Mouse (Mus musculus) embryonic facial prominence, embryonic 10.5 days (tissue): ENCODE results near the gene Sycp1. TPM values are rescaled to one million over a fixed set of nuclear protein-coding genes. Genes with fewer than 3 reads are reported as not detected.
A peak's percentile ranks its signal among the peaks of the same experiment; 100 is the strongest.

Experiments
- DNase-seq: peaks from one replicate; pipeline ENCODE4 v3.0.0-alpha.2; 2017; ENCODE audit warnings: low spot score
- H3K27ac ChIP-seq: fragments of 300-500 bp; sonication (generic); replicated peaks from 2 replicates; pipeline ENCODE4 v1.5.1; 2016; ENCODE audit warnings: mild to moderate bottlenecking
- H3K27me3 ChIP-seq: fragments of 300-500 bp; sonication (generic); replicated peaks from 2 replicates; pipeline ENCODE4 v1.6.1; 2016; ENCODE audit warnings: low read depth, mild to moderate bottlenecking; ENCODE audit not compliant: poor library complexity, severe bottlenecking
- H3K36me3 ChIP-seq: fragments of 300-500 bp; sonication (generic); replicated peaks from 2 replicates; pipeline ENCODE4 v1.6.1; 2016; ENCODE audit warnings: mild to moderate bottlenecking, moderate library complexity
- H3K4me1 ChIP-seq: fragments of 300-500 bp; sonication (generic); 2 replicates; pipeline ENCODE4 v1.6.1; 2016
- H3K4me3 ChIP-seq: fragments of 300-500 bp; sonication (generic); 2 replicates; pipeline ENCODE4 v1.5.1; 2016; ENCODE audit warnings: mild to moderate bottlenecking, moderate library complexity
- H3K9me3 ChIP-seq: fragments of 300-500 bp; sonication (generic); 2 replicates; pipeline ENCODE4 v1.6.1; 2016; ENCODE audit warnings: mild to moderate bottlenecking
- WGBS: fragments of 180-500 bp; shearing (Covaris S2); methylation state at CpG from one replicate; pipeline ENCODE4 v1.1.7; 2016; 5-methylcytosine and 5-hydroxymethylcytosine counted together
- polyA plus RNA-seq: library from polyadenylated mRNA; unstranded; fragments of >200 nt; fragmentation: Nextera tagmentation; extraction: Ambion mirVana; gene quantifications from 2 replicates; pipeline ENCODE4 v1.2.1, GENCODE M21; 2016

The Sycp1 gene
- polyA plus RNA-seq, 1 experiment from 2014 or later = not detected

GRCm38 (mm10) chr3:102938100-102938499, 2.2 kb upstream of the Sycp1 start:
- H3K9me3 ChIP-seq = peaks cover 9% of the 10 kb centered on the region; the same call in 1 of the 2 replicates
- H3K36me3 ChIP-seq = no peaks in the 10 kb centered on the region
- no peak for DNase-seq
- no peak overlapping the region for H3K4me3 ChIP-seq
- H3K4me1 ChIP-seq = no peaks in the 10 kb centered on the region
- 92% methylated on average over 1 of the region's 1 CpGs for WGBS
- no peak overlapping the region for H3K27ac ChIP-seq
- H3K27me3 ChIP-seq = no peaks in the 10 kb centered on the region

- DNase-seq = no peak
- no peaks in the 10 kb centered on the region for H3K27me3 ChIP-seq
- no peak overlapping the region for H3K27ac ChIP-seq
- WGBS = 92% methylated on average over 1 of the region's 1 CpGs
- no peaks in the 10 kb centered on the region for H3K36me3 ChIP-seq
- no peaks in the 10 kb centered on the region for H3K9me3 ChIP-seq
- H3K4me1 ChIP-seq = no peaks in the 10 kb centered on the region
- no peak overlapping the region for H3K4me3 ChIP-seq
Observed at GRCm38 (mm10) chr3:102899136-102899535, 36.8 kb downstream of the Sycp1 start.

GRCm38 (mm10) chr3:102880529-102880928, 55.4 kb downstream of the Sycp1 start:
- Histone ChIP-seq H3K4me3 (no peak overlapping the region), H3K27ac (no peak overlapping the region), H3K27me3 (no peaks in the 10 kb centered on the region), H3K36me3 (no peaks in the 10 kb centered on the region), H3K9me3 (no peaks in the 10 kb centered on the region), H3K4me1 (no peaks in the 10 kb centered on the region)
- no peak for DNase-seq
- WGBS = 83% methylated on average over 4 of the region's 4 CpGs

- no peaks in the 10 kb centered on the region for H3K36me3 ChIP-seq
- H3K27ac ChIP-seq = no peak overlapping the region
- no peaks in the 10 kb centered on the region for H3K9me3 ChIP-seq
- no peak overlapping the region for H3K4me3 ChIP-seq
- no peaks in the 10 kb centered on the region for H3K27me3 ChIP-seq
- DNase-seq = no peak
- H3K4me1 ChIP-seq = no peaks in the 10 kb centered on the region
Observed at GRCm38 (mm10) chr3:102848661-102849060, 87.2 kb downstream of the Sycp1 start.

GRCm38 (mm10) chr3:102842386-102842785, 93.5 kb downstream of the Sycp1 start:
- no peak overlapping the region for H3K4me3 ChIP-seq
- H3K27me3 ChIP-seq = no peaks in the 10 kb centered on the region
- WGBS = 47% methylated on average over 1 of the region's 1 CpGs
- H3K9me3 ChIP-seq = no peaks in the 10 kb centered on the region
- H3K36me3 ChIP-seq = no peaks in the 10 kb centered on the region
- no peak for DNase-seq
- H3K4me1 ChIP-seq = no peaks in the 10 kb centered on the region
- H3K27ac ChIP-seq = no peak overlapping the region

DNA sequence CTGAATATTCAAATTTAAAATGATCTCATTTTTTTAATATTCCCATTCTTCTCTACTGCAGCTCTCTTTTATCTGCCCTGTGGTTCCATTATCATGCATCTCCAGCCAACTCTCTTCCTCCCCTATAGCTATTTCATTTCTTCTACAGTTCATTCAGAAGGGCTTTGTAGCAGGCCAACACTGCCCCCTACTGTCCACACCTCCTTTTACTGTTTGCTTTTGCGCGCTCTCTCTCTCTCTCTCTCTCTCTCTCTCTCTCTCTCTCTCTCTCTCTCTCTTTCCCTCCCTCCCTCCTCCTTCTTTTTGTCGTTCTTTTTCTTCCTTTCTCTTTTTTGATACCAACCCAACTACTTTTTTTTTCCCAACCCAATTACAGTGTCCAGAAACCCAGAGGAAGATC, 132.0 kb downstream of the Sycp1 start:
- no peaks in the 10 kb centered on the region for H3K9me3 ChIP-seq
- no peaks in the 10 kb centered on the region for H3K4me1 ChIP-seq
- no peak overlapping the region for H3K4me3 ChIP-seq
- peak; percentile 76 for DNase-seq
- 9% methylated on average over 3 of the region's 3 CpGs for WGBS
- H3K27me3 ChIP-seq = no peaks in the 10 kb centered on the region
- no peak overlapping the region for H3K27ac ChIP-seq
- H3K36me3 ChIP-seq = no peaks in the 10 kb centered on the region

DNA sequence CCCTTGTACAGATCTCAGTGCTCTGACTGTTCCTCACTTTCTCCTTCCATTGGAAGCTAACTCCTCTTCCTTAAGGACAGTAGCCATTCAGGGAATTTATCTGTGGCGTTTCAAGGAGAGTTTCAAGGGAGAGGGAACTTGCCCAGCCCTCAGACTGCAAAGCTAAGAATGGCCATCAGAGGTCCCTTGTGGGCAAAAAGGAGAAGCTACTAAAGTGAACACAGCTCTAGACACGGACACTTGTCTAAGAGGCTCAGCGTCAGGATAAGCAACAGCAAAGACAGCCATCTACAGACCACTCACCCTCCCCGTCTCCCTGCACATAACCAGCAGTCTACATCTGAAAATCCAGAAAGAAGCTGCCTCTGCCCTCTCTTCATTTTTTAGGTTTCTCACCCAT, 148.5 kb downstream of the Sycp1 start:
- no peaks in the 10 kb centered on the region for H3K36me3 ChIP-seq
- WGBS = 51% methylated on average over 4 of the region's 4 CpGs
- H3K4me3 ChIP-seq = no peak overlapping the region
- H3K9me3 ChIP-seq = no peaks in the 10 kb centered on the region
- H3K4me1 ChIP-seq = no peaks in the 10 kb centered on the region
- H3K27ac ChIP-seq = no peak overlapping the region
- H3K27me3 ChIP-seq = no peaks in the 10 kb centered on the region
- DNase-seq = no peak

DNA sequence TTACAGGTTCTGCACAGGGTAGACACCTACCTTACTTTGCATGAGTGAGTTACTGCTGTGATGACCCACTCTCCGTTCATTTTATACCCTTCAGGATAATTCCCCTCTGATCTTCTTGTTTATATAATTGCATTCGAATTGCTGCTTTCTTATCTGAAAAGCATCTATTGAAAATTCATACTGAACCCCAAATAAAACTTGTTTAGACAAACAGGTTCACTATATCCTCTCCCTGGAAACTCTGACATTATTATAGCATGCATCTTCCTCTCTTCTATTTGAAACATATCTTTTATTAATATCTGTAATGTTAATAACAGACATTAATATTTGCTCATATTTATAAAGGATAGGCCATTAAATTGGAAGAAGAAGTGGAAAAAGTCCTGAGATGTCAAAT, 153.3 kb downstream of the Sycp1 start, which contains the start of gene Tshb:
Tshb (minus strand) TSS at position 101 of the 400 bp plus-strand sequence.
- no peaks in the 10 kb centered on the region for H3K9me3 ChIP-seq
- WGBS = 82% methylated on average over 2 of the region's 2 CpGs
- DNase-seq = no peak

GRCm38 (mm10) chr3:102773018-102773417, 162.9 kb downstream of the Sycp1 start:
- 90% methylated on average over 4 of the region's 4 CpGs for WGBS
- no peaks in the 10 kb centered on the region for H3K27me3 ChIP-seq
- no peak for DNase-seq
- H3K4me1 ChIP-seq = peaks cover 6% of the 10 kb centered on the region
- no peaks in the 10 kb centered on the region for H3K36me3 ChIP-seq
- H3K4me3 ChIP-seq = no peak overlapping the region
- no peak overlapping the region for H3K27ac ChIP-seq
- H3K9me3 ChIP-seq = no peaks in the 10 kb centered on the region

More for the DNA sequence above, 153.3 kb downstream of the Sycp1 start, which contains the start of gene Tshb:
- Histone ChIP-seq H3K27me3 (no peaks in the 10 kb centered on the region), H3K4me1 (no peaks in the 10 kb centered on the region), H3K36me3 (no peaks in the 10 kb centered on the region), H3K4me3 (no peak within 1 kb of the TSS), H3K27ac (no peak within 1 kb of the TSS)

Other genes with a start within 250 kb of the Sycp1 start
- gene Tspan2, start 201.6 kb downstream of the Sycp1 start, polyA plus RNA-seq = 7.4 and 7.6 TPM in 2 replicates
- 0.10 and 0.11 TPM in 2 replicates for gene Tshb, start 153.4 kb downstream of the Sycp1 start, polyA plus RNA-seq
- not detected in 2 replicates for gene Nr1h5, start 28.0 kb upstream of the Sycp1 start, polyA plus RNA-seq
- 55.7 and 57.2 TPM in 2 replicates for gene Sike1, start 59.6 kb upstream of the Sycp1 start, polyA plus RNA-seq
- 469 and 474 TPM in 2 replicates for gene Csde1, start 84.3 kb upstream of the Sycp1 start, polyA plus RNA-seq
- 139 and 144 TPM in 2 replicates for gene Nras, start 122.2 kb upstream of the Sycp1 start, polyA plus RNA-seq
- not detected in 2 replicates for gene Ampd1, start 137.9 kb upstream of the Sycp1 start, polyA plus RNA-seq
- gene Dennd2c, start 166.5 kb upstream of the Sycp1 start, polyA plus RNA-seq = 2.1 and 3.4 TPM in 2 replicates
- gene Bcas2, start 235.6 kb upstream of the Sycp1 start, polyA plus RNA-seq = 230 and 243 TPM in 2 replicates